Comparison of ENCODE assay signal across 11 mouse cellular contexts in the genomic region with DNA sequence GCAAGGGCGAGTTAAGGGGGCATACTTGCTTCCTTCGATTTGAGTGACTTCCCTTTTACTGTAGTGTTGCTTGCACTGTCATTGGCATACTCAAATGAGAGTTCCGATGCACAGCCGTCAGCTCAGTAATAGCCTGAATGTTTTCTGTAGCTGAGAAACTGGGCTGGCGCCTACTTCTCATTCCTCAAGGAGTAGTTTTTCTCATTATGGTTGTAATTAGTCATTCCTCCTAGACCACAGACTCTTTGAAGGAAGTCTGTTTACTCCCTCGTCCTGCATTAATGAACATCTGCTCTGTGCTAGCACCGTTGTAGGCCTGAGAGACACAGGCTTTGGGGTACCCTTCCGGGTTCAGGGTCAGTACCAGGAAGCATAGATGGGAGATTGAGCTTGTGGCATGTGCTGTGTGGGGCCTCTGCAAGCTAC.
DNase-seq lines count a peak whose midpoint lies in the region; ATAC-seq and TF ChIP-seq lines count a peak whose summit lies in the region.
"Had no signal": no experiment of that assay in that cellular context is flagged by ENCODE, and none has a peak within 500 bp of the region (broad histone marks: within the 10 kb centered on the region; RNA-seq: fewer than 3 reads in every experiment).

No protein-coding gene starts in this region.

- no peak for TF ChIP-seq POLR2A in bone marrow macrophage, adult 2 months (IDR thresholded peaks at IDR 0.05; ENCODE audit: borderline replicate concordance, low read depth, low read length)

- DNase-seq in heart, adult 9 months (ENCODE audit: low spot score in 2 of 2): no peak
- DNase-seq in 416B (ENCODE audit: low read depth): peak; percentile 8
- DNase-seq in cerebellum, postnatal 14 days: no peak
- DNase-seq in urinary bladder, adult 2 months (ENCODE audit: low spot score): no peak
- no peak for DNase-seq in adrenal gland, adult (ENCODE audit: inconsistent age in 2 of 2, low spot score in 1 of 2)
- DNase-seq: adrenal gland, adult 2 months had no signal

- no peak overlapping the region; the same call in 1 of the 2 replicates for H3K27ac ChIP-seq in heart, embryonic 16.5 days (ENCODE audit: low read length)
- peak overlapping the region; percentile 32 for H3K27ac ChIP-seq in bone marrow macrophage, adult 2 months (ENCODE audit: insufficient read depth, low read depth, low read length)
- H3K27ac ChIP-seq: stomach, postnatal 0 days had no signal

- H3K4me2 ChIP-seq in heart, embryonic 16.5 days (ENCODE audit: low read depth, low read length): peak overlapping the region; percentile 9; the same call in 1 of the 2 replicates

- H3K4me1 ChIP-seq in heart, embryonic 16.5 days (ENCODE audit: control insufficient read depth, insufficient read depth, low read length): no peaks in the 10 kb centered on the region
- H3K4me1 ChIP-seq in bone marrow macrophage, adult 2 months (ENCODE audit: control insufficient read depth, insufficient read depth, low read length): peaks cover 47% of the 10 kb centered on the region

- H3K9me3 ChIP-seq in heart, embryonic 16.5 days (replicated peaks; ENCODE audit: control insufficient read depth, low read length): no peaks in the 10 kb centered on the region

- no peak overlapping the region for H3K4me3 ChIP-seq in heart, embryonic 16.5 days (ENCODE audit: low read length)
- no peak overlapping the region for H3K4me3 ChIP-seq in bone marrow macrophage, adult 2 months (ENCODE audit: insufficient read depth, low read length)

- H3K27me3 ChIP-seq in heart, embryonic 16.5 days (ENCODE audit: control insufficient read depth, insufficient read depth, low read length): no peaks in the 10 kb centered on the region

- no peak overlapping the region for H3K9ac ChIP-seq in heart, embryonic 16.5 days (ENCODE audit: low read length)

- H3K36me3 ChIP-seq in heart, embryonic 16.5 days (ENCODE audit: control insufficient read depth, insufficient read depth): no peaks in the 10 kb centered on the region

- WGBS in heart, embryonic 16.5 days: 78% methylated on average over 8 of the region's 8 CpGs

- 0 out of 2 replicates have a peak, but pooled peaks have one; percentile 29 for ATAC-seq in heart, embryonic 16.5 days (replicated peaks; ENCODE audit: extremely low read depth, insufficient read depth, low FRiP score)
- ATAC-seq in megakaryocyte, adult 5-6 weeks (ENCODE audit: poor library complexity, severe bottlenecking): peak; percentile 39
- ATAC-seq: lung, postnatal 0 days had no signal

- no peak for TF ChIP-seq CTCF in bone marrow macrophage, adult 2 months (IDR thresholded peaks at IDR 0.05; ENCODE audit: low read depth, low read length)
